Mouse (Mus musculus) gastrocnemius, postnatal 14 days (tissue): ENCODE results near the gene Gmeb1. TPM values are rescaled to one million over a fixed set of nuclear protein-coding genes. Genes with fewer than 3 reads are reported as not detected.
"Not testable (repeated sequence)": the region's sequence is repeated elsewhere in the genome, so short reads cannot be mapped to it uniquely, and the experiment has no call there.

Source experiments
- DNase-seq: peaks from one replicate; pipeline ENCODE4 v3.0.0; 2021; ENCODE audit warnings: mixed read lengths
- intact Hi-C: fragments of 180-260 bp; cut with DNase I; formaldehyde crosslinking; loops from one replicate; pipeline ENCODE4 v1.15.1; 2025; ENCODE audit warnings: low total_unique reads
- total RNA-seq, 2 experiments: library from RNA; stranded (reverse); gene quantifications; 2 replicates each; pipeline ENCODE4 v1.2.3; 2021

Gmeb1 gene
- total RNA-seq, 2 experiments from 2014 or later = 9.4 to 9.9 TPM

GRCm38 (mm10) chr4:132288840-132289239, 27.4 kb upstream of the Gmeb1 start:
- intact Hi-C loops, DNase-seq: not testable (repeated sequence)

- intact Hi-C loops = no loop called here
- no peak for DNase-seq
These were observed 14.5 kb upstream of the Gmeb1 start for GRCm38 (mm10) chr4:132275949-132276348.

GRCm38 (mm10) chr4:132274156-132274862, 12.9 kb upstream of the Gmeb1 start, which contains the start of gene Taf12:
Gene Taf12 (plus strand): TSS chr4:132274375.
- intact Hi-C loops = no loop called here
- peak; percentile 92 for DNase-seq

DNA sequence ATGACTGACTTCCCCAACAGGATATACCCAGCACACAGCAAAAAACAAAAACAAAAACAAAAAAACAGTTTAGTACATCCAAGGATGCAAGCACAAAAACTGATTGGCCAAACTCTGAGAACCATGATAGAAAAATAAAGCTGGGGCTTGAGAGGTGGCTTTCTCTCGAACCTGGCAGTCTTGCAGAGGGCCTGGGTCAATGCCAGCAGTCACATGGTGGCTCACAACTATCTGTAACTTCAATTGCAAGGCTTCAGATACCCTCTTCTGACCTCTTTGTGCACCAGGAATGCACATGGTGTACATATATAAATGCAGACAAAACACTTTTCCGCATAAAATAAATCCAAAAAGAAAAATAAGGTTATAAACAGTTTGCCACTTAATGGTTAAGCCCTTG, 11.8 kb upstream of the Gmeb1 start:
- no peak for DNase-seq
- intact Hi-C loops = no loop called here

DNA sequence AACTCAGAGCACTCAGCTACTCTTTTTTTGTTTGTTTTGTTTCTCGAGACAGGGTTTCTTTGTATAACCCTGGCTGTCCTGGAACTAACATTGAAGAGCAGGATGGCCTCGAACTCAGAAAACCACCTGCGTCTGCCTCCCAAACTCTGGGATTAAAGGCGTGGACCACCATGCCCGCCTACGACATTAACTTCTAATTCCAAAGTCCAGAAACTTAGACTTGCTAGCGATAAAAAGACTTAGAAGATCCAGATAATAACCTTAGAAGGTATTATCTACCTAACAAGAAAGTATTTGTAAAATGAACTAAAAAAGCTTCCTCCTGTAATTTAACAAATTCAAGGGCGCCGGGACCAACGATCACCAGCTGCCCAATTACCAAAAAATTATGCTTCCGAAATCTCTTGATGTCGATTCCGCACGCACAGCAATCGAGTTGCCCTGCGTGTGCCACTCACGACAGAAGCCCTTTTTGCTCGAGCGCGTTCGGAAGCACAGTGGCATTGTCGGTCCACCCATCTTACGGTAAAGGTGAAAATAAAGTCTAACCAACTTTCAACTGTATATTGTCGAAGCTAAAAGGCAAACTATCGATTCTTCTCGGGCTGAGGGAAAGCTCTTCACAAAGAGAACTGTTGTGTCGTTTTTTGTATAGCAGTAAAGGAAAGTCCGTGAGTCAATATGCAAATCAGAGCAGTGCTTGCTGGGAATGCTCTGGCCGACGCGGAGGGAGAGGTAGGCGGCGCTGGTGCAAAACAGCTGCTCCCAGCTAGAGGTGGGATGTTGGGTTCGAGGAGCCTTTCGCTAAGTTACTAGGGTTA, 8.5 kb upstream of the Gmeb1 start:
- DNase-seq = peak; percentile 85
- intact Hi-C loops = no loop called here

DNA sequence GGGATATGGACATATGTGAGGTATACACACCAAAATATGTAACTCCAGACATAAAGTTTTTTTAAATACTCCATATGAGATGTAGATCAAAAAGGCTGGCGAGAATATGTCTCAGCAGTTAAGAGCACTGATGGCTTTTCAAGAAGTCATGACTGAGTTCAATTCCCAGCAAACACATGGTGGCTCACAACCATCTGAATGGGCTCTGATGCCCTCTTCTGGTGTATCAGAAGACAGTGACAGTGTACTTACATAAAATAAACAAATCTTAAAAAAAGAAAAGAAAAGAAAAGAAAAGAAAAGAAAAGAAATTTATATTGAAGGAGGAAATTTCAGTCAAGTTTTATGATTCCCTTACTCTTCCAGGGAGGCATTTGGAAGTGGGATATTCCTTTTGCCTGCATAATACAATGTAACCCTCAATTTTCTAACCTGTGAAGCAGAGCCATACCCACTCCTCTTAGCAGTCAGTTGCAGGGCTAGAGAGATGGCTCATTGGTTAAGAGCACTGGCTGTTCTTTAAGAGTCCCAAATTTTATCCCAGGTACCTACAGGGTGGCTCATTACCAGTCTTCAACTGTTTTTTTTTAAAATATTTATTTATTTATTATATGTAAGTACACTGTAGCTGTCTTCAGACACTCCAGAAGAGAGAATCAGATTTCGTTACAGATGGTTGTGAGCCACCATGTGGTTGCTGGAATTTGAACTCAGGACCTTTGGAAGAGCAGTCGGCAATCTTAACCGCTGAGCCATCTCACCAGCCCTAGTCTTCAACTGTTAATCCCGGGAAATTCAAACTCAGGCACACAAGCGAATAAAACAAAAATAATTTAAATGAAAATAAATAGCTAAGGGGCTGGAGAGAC, 7.7 kb upstream of the Gmeb1 start:
- intact Hi-C loops = no loop called here
- no peak for DNase-seq

- intact Hi-C loops = no loop called here
- DNase-seq = no peak
These were observed 5.5 kb upstream of the Gmeb1 start for GRCm38 (mm10) chr4:132266835-132267349.

DNA sequence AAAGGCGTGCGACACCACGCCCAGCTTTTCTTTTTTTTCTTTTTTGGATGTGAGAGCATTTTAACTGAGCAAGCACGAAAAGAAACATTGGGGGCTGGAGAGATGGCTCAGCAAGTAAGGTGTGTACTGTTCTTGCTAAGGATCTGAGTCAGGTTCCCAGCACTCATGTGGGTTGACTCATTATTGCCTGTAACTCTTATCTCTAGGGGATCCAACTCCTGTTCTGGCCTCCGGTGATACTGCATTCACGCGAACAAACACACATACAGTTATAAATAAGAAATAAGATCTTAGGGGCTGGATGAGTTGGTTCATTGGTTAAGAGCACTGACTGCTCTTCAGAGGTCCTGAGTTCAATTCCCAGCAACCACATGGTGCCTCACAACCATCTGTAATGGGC, 1.9 kb upstream of the Gmeb1 start:
- intact Hi-C loops = no loop called here
- no peak for DNase-seq

GRCm38 (mm10) chr4:132262358-132262616, 885 bp upstream of the Gmeb1 start:
- no peak for DNase-seq
- intact Hi-C loops = no loop called here

GRCm38 (mm10) chr4:132260404-132261379, 710 bp downstream of the Gmeb1 start:
- intact Hi-C loops = no loop called here
- peak; percentile 72 for DNase-seq

DNA sequence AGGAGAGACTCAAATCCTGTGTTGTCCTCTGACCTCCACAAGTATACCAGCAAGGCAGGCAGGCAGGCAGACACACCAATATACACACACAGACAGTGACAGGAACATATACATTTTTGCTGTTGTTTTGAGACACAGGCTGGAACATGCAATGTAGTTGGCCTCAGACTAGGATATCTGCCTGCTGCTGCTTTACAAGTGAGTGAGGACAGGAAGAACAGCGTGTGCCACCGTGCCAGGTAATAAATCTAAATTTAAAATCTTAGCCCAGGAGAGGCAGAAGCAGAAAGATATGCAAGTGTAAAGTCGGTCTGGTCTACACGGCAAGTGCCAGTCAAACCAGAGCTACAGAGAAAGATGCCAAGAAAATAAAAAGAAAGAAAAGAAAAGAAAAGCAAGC, 2.2 kb downstream of the Gmeb1 start:
- intact Hi-C loops = loop anchor here (5.0 kb wide), 1 partner anchor 42 kb away; no protein-coding TSS in a partner anchor
- no peak for DNase-seq

GRCm38 (mm10) chr4:132256384-132256783, 5.0 kb downstream of the Gmeb1 start:
- intact Hi-C loops = loop anchor here (5.0 kb wide), 1 partner anchor 39 kb away; no protein-coding TSS in a partner anchor
- DNase-seq = no peak

- no peak for DNase-seq
- intact Hi-C loops = loop anchor here (5.0 kb wide), 1 partner anchor 38 kb away; no protein-coding TSS in a partner anchor
These were observed 6.4 kb downstream of the Gmeb1 start for GRCm38 (mm10) chr4:132254986-132255385.

- intact Hi-C loops = no loop called here
- DNase-seq = no peak
These were observed 7.8 kb downstream of the Gmeb1 start for GRCm38 (mm10) chr4:132253622-132254021.

DNA sequence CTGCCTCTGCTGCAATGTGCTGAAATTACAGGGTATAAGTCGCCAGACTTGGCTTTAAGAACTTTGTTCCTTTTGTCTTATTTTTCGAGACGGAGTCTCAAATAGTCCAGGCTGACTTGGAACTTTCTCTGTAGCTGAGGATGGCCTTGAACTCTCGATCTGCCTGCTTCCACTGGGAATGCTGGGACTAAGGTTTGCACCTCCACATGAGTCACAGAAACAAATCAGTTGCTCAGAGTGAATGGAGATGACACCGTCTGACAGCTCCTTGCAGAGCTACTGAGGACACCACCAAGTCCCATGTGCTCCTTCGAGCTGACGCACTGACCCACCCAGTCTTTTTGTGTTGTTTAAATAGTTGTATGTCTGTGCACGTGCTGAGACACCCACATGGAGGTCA, 8.3 kb downstream of the Gmeb1 start:
- no peak for DNase-seq
- intact Hi-C loops = no loop called here

DNA sequence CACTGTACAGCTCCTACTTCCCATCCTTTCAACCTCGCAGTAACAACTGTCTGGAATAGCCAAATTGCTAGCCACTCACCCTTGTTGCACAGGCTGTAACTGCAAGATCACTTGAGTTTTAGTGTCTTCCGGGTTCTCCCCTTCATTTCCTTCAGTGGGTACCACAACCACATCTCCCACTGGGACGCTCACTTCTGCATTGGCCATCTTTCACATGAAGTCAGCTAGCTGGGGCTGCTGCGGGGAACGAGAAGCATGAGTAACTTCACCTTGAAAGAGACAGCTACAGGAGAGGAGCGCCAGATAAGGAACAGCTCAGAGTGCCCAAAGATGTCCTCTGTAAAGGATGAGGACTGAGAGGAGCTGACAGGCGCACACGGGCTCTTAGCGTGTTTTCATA, 9.8 kb downstream of the Gmeb1 start:
- DNase-seq = no peak
- intact Hi-C loops = no loop called here

GRCm38 (mm10) chr4:132247451-132247997, 13.9 kb downstream of the Gmeb1 start:
- intact Hi-C loops = no loop called here
- DNase-seq = no peak

DNA sequence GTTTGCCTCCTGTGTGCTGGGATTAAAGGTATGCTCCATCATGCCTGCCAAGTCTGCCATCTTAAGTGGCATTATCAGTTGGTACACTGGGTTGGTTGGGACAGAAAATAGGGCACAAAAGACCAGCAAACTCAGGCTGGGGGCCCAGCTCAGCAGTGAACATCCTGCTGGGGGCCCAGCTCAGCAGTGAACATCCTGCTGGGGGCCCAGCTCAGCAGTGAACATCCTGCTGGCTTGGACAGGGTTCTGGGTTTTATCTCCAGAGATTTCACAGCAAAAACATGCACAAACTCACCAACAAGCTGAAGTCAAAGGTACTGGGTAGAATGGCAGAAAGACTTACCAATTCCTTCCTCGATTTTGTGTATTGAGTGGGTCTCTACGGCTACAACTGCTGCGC, 15.8 kb downstream of the Gmeb1 start:
- intact Hi-C loops = no loop called here
- no peak for DNase-seq
